Mouse (Mus musculus): ENCODE data around the gene Them4. TPM values are rescaled to one million over a fixed set of nuclear protein-coding genes. Genes with fewer than 3 reads are reported as not detected.

Gene Them4
- 1 to 10 TPM in 1 of 2 experiments, under 1 TPM in 1; 0.82 to 1.5 TPM for total RNA-seq (2023)

DNA sequence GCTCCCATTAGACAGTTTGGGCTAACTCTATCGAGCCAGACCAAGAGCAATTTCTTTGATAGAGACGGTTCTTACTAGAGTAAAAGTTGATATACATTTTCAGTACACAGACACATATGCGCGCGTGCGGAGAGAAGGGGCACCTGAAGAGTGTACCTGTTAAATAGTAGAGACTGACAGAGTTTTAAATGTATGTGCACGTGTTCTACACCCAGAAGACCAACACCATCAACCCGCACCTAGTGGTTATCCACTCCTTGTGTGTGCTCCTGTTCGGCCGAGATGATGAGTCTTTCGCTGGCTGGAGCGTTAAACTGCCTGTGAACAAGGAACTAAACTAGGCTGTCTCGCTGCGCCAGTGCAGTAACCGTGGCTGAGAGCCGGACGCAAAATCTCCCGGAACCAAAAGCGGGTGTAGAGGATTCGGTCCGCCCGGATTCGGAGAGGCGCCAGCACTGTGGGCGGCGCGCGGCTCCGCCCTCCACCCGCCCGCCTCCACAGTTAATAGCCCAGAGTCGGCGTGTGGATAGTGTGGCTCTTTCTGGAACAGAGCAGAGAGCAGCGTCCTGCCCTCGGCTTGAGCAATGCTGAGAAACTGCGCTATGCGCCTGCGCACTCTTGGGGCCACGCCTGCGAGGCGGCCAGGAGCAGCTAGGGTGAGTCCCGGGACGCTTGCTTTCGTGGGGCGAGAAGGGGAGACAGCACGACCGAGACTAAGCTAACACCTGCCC lies at the start of gene Them4:
Gene Them4, plus strand, starts transcription at position 457 of the 731 bp plus-strand sequence.

DNA sequence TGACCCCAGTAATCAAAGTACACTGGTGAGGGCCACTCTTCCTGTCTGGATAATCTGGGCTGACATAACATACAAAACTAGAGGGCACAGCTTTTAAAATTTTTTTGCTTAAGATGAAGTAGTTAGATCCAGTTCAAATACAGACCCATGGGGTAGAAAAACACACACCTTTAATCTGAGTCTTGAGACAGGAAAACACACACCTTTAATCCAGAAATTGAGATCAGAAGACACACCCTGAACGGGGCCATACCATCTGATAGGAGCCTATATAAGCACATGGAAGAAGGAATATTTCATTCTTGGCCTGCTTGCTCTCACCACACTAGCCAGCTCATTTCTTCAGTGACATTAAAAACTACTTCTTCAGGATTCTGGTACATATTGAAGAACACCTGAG lies 46.2 kb upstream of the Them4 start, which contains the start of gene Gm4778:
Gene Gm4778, plus strand, starts transcription at position 301 of the 400 bp plus-strand sequence.

DNA sequence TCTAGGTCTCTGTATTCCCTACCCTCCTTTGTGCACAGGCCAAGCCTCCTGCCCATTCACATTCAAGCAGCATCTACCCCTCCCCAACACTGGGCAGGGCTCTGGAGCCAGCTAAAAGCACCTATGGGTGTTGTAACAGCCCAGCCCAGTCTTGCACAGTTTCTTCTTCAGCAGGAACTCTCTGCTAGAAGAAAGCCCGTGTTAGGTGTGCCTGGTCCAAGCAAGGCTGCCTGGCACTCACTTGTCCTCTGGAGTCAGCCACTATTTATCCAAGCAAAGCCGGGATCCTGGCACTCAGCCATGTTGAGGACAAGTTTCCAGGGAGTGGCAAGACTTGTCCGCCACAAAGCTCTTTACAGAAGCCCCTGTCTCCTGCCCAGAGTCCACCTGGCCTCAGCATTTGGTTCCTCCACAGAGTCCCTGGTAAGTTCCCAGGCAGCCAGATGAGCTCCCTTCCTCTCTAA lies 32.1 kb downstream of the Them4 start, which contains the start of gene Them5:
Gene Them5, plus strand, starts transcription at position 141 of the 464 bp plus-strand sequence.

DNA sequence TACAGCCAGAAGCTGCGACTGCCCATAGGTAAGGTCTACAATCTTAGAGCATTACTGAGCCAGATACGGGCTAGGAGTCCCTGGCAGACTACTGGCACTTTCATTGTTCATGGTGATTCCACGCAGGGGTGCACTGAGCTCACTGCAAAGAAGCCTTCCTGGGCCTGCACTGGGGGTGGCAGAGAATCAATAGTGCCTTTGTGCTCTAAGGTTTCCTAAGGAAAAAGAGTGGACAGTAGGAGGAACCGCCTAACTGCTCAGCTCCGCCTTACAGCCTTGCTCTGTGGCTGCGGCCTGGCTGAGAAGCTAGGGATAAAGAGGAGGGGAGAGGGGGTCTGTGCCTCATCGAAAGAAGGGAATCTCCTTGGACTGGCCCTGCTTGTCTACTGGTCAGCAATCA lies 52.2 kb downstream of the Them4 start, which contains the start of gene C2cd4d:
Gene C2cd4d, plus strand, starts transcription at position 301 of the 400 bp plus-strand sequence.

DNA sequence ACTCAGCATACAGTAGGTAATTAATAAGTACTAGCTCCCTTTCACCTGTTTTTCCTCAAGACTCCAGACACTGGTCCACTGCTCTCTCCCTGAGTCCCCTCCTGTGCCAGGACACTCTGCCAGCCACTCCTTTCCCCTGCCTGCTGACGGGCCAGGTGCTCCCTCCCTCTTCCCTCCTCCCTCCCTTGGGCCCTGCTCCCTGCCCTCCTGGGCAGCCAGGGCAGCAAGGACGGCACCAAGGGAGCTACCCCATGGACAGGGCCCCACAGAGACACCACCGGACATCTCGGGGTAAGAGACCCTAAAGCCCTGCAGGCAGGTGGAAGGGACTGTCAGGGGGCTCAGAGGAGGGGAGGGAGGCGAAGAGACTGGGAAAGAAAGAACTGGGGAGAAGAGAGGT lies 62.8 kb downstream of the Them4 start, which contains the start of gene Rorc:
Gene Rorc, plus strand, starts transcription at position 154 of the 400 bp plus-strand sequence.

Other genes with a start within 250 kb of the Them4 start
- not detected for gene Gm10697, start 237.4 kb upstream of the Them4 start, total RNA-seq (2023)
- not detected for gene Gm10696, start 131.9 kb upstream of the Them4 start, total RNA-seq (2023)
- gene Gm5286, start 113.4 kb upstream of the Them4 start, total RNA-seq (2023): not detected
- not detected for gene Gm4778, start 46.1 kb upstream of the Them4 start, total RNA-seq (2023)
- not detected for gene Them5, start 32.0 kb downstream of the Them4 start, total RNA-seq (2023)
- not detected for gene C2cd4d, start 52.3 kb downstream of the Them4 start, total RNA-seq (2023)
- under 1 TPM in 1 of 2 experiments, not detected in 1; 0.38 TPM for gene Rorc, start 62.7 kb downstream of the Them4 start, total RNA-seq (2023)
- under 1 TPM in 1 of 2 experiments, not detected in 1; 0.18 TPM for gene Lingo4, start 88.4 kb downstream of the Them4 start, total RNA-seq (2023)
- gene Tdrkh, start 103.2 kb downstream of the Them4 start, total RNA-seq (2023): 1 to 10 TPM in 1 of 2 experiments, under 1 TPM in 1; 1.00 to 1.5 TPM
- gene Mrpl9, start 133.2 kb downstream of the Them4 start, total RNA-seq (2023): 10 to 100 TPM; 16.4 to 18.9 TPM
- gene Oaz3, start 133.8 kb downstream of the Them4 start, total RNA-seq (2023): not detected
- gene Celf3, start 168.2 kb downstream of the Them4 start, total RNA-seq (2023): not detected
- 1 to 10 TPM in 1 of 2 experiments, under 1 TPM in 1; 0.82 to 1.1 TPM for gene Riiad1, start 170.3 kb downstream of the Them4 start, total RNA-seq (2023)

All from neutrophil, adult 59 days (primary cell).